Mouse (Mus musculus): ENCODE measurements around the gene Gm21190.

DNA sequence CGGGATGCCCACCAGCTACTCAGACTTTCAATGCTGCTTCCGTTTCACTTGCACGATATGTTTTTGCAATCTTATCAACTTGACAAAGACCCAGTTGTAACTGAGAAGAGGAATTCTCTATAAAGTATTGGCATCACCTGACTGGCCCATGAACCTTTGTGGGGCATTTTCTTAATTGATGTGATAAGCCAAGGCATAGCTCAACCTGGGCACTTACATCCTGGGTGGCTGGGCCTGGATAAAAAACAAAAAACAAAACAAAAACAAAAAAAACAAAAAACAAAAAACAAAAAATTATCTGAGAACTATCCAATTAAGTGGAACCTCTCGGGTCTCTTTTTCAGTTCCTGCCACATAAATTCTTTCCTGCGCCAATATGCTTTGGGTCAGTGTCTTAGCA lies 40.3 kb downstream of the Gm21190 start:
- TF ChIP-seq CTCF (IDR thresholded peaks at IDR 0.05; ENCODE audit: control insufficient read depth, insufficient read depth, insufficient replicate concordance, low read depth, low read length), result no peak
- TF ChIP-seq POLR2A (IDR thresholded peaks at IDR 0.05; ENCODE audit: control insufficient read depth, low read depth, low read length), result no peak
